Mouse (Mus musculus) liver, embryonic 13.5 days (tissue): ENCODE data around the gene Dot1l. TPM values are rescaled to one million over a fixed set of nuclear protein-coding genes. Genes with fewer than 3 reads are reported as not detected.
"Not testable (repeated sequence)": the region's sequence is repeated elsewhere in the genome, so short reads cannot be mapped to it uniquely, and the experiment has no call there.

ENCODE experiments used
- ATAC-seq: fragments of 200-750 bp; cut with Nextera tagmentation; 2 replicates; pipeline ENCODE4 v1.8.0; 2017; ENCODE audit warnings: low read depth, mild to moderate bottlenecking, moderate number of reproducible peaks, moderate library complexity
- DNase-seq: peaks from one replicate; pipeline ENCODE4 v3.0.0; 2022
- H3K27ac ChIP-seq: fragments of 300-500 bp; sonication (generic); 2 replicates; pipeline ENCODE4 v1.5.1; 2015; ENCODE audit warnings: moderate library complexity, mild to moderate bottlenecking, inconsistent platforms
- H3K27me3 ChIP-seq: fragments of 300-500 bp; sonication (generic); 2 replicates; pipeline ENCODE4 v1.6.1; 2015; ENCODE audit warnings: mild to moderate bottlenecking, inconsistent platforms
- H3K36me3 ChIP-seq: fragments of 300-500 bp; sonication (generic); 2 replicates; pipeline ENCODE4 v1.6.1; 2015; ENCODE audit warnings: mild to moderate bottlenecking, inconsistent platforms
- H3K4me1 ChIP-seq: fragments of 300-500 bp; sonication (generic); replicated peaks from 2 replicates; pipeline ENCODE4 v1.6.1; 2015; ENCODE audit warnings: inconsistent platforms
- H3K4me2 ChIP-seq: fragments of 300-500 bp; sonication (generic); 2 replicates; pipeline ENCODE4 v1.6.1; 2015; ENCODE audit warnings: inconsistent platforms, mild to moderate bottlenecking, moderate library complexity
- H3K4me3 ChIP-seq: fragments of 300-500 bp; sonication (generic); replicated peaks from 2 replicates; pipeline ENCODE4 v1.5.1; 2015; ENCODE audit warnings: mild to moderate bottlenecking, inconsistent platforms
- H3K9ac ChIP-seq: fragments of 300-500 bp; sonication (generic); 2 replicates; pipeline ENCODE4 v1.6.1; 2015; ENCODE audit warnings: mild to moderate bottlenecking, inconsistent platforms
- H3K9me3 ChIP-seq: fragments of 300-500 bp; sonication (generic); replicated peaks from 2 replicates; pipeline ENCODE4 v1.6.1; 2016; ENCODE audit warnings: inconsistent platforms
- WGBS: fragments of 180-500 bp; shearing (Covaris S2); methylation state at CpG from one replicate; pipeline ENCODE4 v1.1.7; 2015; ENCODE audit not compliant: insufficient replicate concordance; 5-methylcytosine and 5-hydroxymethylcytosine counted together
- polyA plus RNA-seq: library from polyadenylated mRNA; unstranded; fragments of >200 nt; fragmentation: Nextera tagmentation; extraction: Ambion mirVana; gene quantifications from 2 replicates; pipeline ENCODE4 v1.2.1, GENCODE M21; 2015

The Dot1l gene
- polyA plus RNA-seq, 1 experiment from 2014 or later: 7.4 TPM

DNA sequence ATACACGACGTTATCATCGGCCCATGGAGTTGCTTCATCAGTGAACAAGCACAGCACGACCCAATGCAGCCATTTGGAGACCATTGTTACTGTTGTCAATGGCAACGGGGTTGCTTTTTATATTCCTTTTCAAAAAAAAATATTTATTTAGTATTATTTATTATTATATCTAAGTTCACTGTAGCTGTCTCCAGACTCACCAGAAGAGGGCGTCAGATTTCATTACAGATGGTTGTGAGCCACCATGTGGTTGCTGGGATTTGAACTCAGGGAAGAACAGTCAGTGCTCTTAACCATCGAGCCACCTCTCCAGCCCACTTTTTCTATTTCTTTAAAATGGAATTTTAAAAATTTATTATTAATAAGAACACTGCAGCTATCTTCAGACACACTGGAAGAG, 59.8 kb downstream of the Dot1l start:
- no peak for DNase-seq
- H3K4me3 ChIP-seq: no peak overlapping the region
- peaks cover 29% of the 10 kb centered on the region for H3K4me1 ChIP-seq
- H3K36me3 ChIP-seq: no peaks in the 10 kb centered on the region
- H3K4me2 ChIP-seq: no peak overlapping the region
- WGBS: 57% methylated on average over 7 of the region's 7 CpGs
- H3K9me3 ChIP-seq: no peaks in the 10 kb centered on the region
- ATAC-seq: no peak
- no peak overlapping the region for H3K9ac ChIP-seq
- H3K27ac ChIP-seq: no peak overlapping the region
- H3K27me3 ChIP-seq: peaks cover 36% of the 10 kb centered on the region

DNA sequence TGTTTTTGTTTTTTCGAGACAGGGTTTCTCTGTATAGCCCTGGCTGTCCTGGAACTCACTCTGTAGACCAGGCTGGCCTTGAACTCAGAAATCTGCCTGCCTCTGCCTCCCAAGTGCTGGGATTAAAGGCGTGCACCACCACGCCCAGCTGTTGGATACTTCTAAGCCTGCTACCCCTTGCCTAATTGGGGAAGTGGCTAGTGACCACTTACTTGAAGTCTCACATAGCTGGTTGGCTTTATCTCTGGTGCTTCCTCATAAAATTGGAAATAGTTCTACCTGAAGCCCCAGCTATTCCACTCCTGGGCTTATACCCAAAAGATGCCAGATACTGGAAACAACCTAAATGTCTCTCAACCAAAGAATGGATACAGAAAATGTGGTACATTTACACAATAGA, 61.3 kb downstream of the Dot1l start:
- H3K4me2 ChIP-seq, ATAC-seq, H3K27ac ChIP-seq, H3K9ac ChIP-seq, DNase-seq, H3K9me3 ChIP-seq, H3K36me3 ChIP-seq, H3K4me3 ChIP-seq: not testable (repeated sequence)
- 49% methylated on average over 3 of the region's 3 CpGs for WGBS
- peaks cover 21% of the 10 kb centered on the region for H3K27me3 ChIP-seq
- H3K4me1 ChIP-seq: peaks cover 31% of the 10 kb centered on the region

DNA sequence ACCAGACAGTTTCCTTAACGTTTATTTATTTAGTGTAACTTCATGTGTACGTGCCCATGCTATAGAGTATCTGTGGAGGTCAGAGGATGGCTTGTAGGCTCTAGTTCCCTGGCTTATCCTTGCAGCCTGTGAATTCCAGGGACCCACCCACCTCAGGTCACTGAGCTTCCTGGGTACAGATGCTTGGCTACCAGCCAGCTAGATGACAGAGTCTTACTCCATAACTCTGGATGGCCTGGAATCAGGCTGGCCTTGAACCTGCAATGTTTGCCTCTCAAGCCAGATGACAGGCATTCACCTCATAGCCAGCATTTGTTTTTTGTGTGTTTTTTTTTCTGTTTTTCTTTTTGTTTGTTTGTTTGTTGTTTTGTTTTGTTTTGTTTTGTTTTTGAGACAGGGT, 62.2 kb downstream of the Dot1l start:
- Histone ChIP-seq H3K4me1 (peaks cover 33% of the 10 kb centered on the region), H3K27ac (peak overlapping the region; percentile 3; the same call in 1 of the 2 replicates), H3K4me2 (no peak overlapping the region), H3K4me3 (no peak overlapping the region), H3K9ac (no peak overlapping the region), H3K9me3 (no peaks in the 10 kb centered on the region), H3K36me3 (no peaks in the 10 kb centered on the region), H3K27me3 (peaks cover 12% of the 10 kb centered on the region)
- ATAC-seq: no peak
- 69% methylated on average over 2 of the region's 2 CpGs for WGBS
- no peak for DNase-seq

DNA sequence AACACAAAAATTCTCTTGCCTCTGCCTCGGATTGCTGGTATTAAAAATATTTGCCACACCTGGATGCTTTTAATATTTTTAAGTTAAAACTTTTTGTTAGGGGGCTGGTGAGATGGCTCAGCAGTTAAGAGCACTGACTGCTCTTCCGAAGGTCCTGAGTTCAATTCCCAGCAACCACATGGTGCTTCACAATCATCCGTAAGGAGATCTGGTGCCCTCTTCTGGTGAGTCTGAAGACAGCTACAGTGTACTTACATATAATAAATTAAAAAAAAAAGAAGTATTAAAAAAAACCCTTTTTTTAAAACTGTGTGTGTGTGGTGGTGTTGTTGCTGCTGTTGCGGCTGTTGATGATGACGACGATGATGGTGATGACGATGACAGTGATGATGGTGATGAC, 62.9 kb downstream of the Dot1l start:
- H3K27ac ChIP-seq: peak overlapping the region; percentile 94
- DNase-seq, H3K36me3 ChIP-seq, H3K4me3 ChIP-seq, ATAC-seq, H3K9me3 ChIP-seq, H3K27me3 ChIP-seq: not testable (repeated sequence)
- 81% methylated on average over 7 of the region's 7 CpGs for WGBS
- H3K9ac ChIP-seq: peak overlapping the region; percentile 54; the same call in 1 of the 2 replicates
- H3K4me2 ChIP-seq: peak overlapping the region; percentile 36; the same call in 1 of the 2 replicates
- peaks cover 40% of the 10 kb centered on the region for H3K4me1 ChIP-seq

DNA sequence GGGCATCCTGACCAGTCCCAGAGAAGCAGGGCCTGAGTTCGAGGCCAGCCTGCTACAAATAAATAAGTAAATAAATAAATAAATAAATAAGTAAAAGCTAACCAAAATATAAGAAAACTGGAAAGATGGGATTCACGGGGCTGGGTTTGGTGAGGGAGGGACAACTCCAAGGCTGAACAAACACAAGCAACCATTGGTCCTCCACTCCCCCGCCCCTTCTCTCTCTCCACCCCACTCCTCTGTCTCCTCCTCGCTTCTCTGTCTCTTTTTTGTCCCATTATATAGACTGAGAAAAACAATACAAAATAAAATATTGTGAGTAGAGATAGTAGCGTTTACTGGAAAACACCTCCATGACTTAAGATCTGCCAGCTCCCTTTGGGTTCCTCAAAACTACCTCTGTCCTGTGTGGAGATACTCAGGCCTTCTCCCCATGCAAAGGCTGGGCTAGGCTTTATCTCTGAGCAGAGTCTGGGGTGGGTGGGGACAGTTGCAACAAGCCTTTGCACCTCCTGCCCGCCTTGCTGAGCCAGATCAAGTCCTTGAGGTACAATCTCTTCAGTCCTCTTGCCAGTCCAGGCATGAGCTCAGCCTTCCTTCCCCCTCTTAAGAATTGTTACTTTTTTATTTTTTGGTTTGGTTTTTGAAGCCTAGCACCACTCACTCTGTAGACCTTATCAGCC, 63.7 kb downstream of the Dot1l start:
- DNase-seq: peak; percentile 85

DNA sequence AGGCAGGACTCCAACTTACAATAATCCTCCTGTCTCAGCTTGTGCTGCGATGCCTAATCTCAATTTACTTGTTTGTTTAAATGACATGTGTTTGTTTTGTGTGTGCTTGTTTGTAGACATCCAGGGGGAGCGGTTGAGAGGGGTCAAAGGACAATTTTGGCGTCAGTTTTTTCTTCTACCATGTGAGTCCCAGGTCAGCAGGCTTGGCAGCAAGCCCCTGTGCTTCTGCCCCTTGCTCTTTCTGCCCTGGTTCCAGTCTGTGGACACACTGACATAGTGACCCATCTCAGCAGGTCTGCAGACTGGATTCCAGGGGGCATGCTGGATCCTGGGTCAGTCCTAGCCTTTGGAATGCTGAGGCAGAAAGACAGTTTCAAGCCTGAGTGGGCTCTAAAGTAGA, 64.4 kb downstream of the Dot1l start:
- Histone ChIP-seq H3K4me1 (peaks cover 54% of the 10 kb centered on the region), H3K27ac (peak overlapping the region; percentile 94), H3K4me3 (no peak overlapping the region), H3K4me2 (peak overlapping the region; percentile 36), H3K9ac (peak overlapping the region; percentile 54), H3K27me3 (no peaks in the 10 kb centered on the region), H3K36me3 (no peaks in the 10 kb centered on the region), H3K9me3 (no peaks in the 10 kb centered on the region)
- WGBS: 52% methylated on average over 3 of the region's 3 CpGs
- DNase-seq (no peak), ATAC-seq (no peak)

More for the DNA sequence above, 63.7 kb downstream of the Dot1l start:
- no peaks in the 10 kb centered on the region for H3K36me3 ChIP-seq
- H3K27me3 ChIP-seq: no peaks in the 10 kb centered on the region
- 36% methylated on average over 6 of the region's 6 CpGs for WGBS
- H3K27ac ChIP-seq: peak overlapping the region; percentile 94
- H3K9ac ChIP-seq: peak overlapping the region; percentile 54
- H3K4me3 ChIP-seq: no peak overlapping the region; the same call in 1 of the 2 replicates
- ATAC-seq: peak; percentile 99
- H3K9me3 ChIP-seq: no peaks in the 10 kb centered on the region
- H3K4me2 ChIP-seq: peak overlapping the region; percentile 36
- peaks cover 48% of the 10 kb centered on the region for H3K4me1 ChIP-seq

DNA sequence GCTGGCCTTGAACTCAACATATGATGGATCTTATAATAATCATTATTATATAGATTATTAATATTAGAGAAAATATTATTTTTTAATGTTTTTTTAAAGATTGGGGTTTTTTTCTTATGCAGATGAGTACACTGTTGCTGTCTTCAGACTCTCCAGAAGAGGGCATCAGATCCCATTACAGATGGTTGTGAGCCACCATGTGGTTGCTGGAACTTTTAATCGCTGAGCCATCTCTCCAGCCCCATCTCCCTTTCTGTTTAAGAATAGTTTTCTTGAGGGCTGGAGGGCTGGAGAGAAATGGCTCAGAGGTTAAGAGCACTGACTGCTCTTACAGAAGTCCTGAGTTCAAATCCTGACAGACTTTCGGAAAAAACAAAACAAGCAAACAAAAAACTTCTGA, 67.0 kb downstream of the Dot1l start:
- H3K27ac ChIP-seq: peak overlapping the region; percentile 85
- peak overlapping the region; percentile 2; the same call in 1 of the 2 replicates for H3K4me2 ChIP-seq
- no peaks in the 10 kb centered on the region for H3K9me3 ChIP-seq
- WGBS: 46% methylated on average over 2 of the region's 2 CpGs
- H3K9ac ChIP-seq: peak overlapping the region; percentile 40
- ATAC-seq (no peak), DNase-seq (peak; percentile 42)
- peaks cover 67% of the 10 kb centered on the region for H3K4me1 ChIP-seq
- no peak overlapping the region for H3K4me3 ChIP-seq
- H3K27me3 ChIP-seq: no peaks in the 10 kb centered on the region
- H3K36me3 ChIP-seq: no peaks in the 10 kb centered on the region

DNA sequence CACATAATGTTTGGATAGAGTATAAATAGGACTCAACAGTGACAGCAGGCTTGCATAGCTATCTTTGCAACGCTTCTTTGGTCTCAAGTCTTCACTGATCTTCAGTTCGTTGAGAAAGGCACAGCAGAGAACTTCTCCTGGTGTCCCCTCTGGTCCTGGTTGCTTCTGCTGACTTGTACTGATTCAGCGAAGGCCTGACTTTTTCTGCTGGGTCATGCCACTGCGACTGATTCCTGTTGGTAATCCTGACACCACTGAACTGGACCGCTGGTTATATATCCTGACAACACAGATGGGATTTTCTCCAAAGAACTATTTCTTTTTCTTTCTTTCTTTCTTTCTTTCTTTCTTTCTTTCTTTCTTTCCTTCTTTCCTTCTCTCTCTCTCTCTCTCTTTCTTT, 67.5 kb downstream of the Dot1l start:
- peaks cover 2% of the 10 kb centered on the region for H3K36me3 ChIP-seq
- H3K9ac ChIP-seq: peak overlapping the region; percentile 40
- peak overlapping the region; percentile 2; the same call in 1 of the 2 replicates for H3K4me2 ChIP-seq
- peaks cover 68% of the 10 kb centered on the region for H3K4me1 ChIP-seq
- H3K9me3 ChIP-seq: no peaks in the 10 kb centered on the region
- DNase-seq (peak; percentile 55), ATAC-seq (no peak)
- 70% methylated on average over 5 of the region's 5 CpGs for WGBS
- no peaks in the 10 kb centered on the region for H3K27me3 ChIP-seq
- no peak overlapping the region for H3K4me3 ChIP-seq
- H3K27ac ChIP-seq: peak overlapping the region; percentile 85

DNA sequence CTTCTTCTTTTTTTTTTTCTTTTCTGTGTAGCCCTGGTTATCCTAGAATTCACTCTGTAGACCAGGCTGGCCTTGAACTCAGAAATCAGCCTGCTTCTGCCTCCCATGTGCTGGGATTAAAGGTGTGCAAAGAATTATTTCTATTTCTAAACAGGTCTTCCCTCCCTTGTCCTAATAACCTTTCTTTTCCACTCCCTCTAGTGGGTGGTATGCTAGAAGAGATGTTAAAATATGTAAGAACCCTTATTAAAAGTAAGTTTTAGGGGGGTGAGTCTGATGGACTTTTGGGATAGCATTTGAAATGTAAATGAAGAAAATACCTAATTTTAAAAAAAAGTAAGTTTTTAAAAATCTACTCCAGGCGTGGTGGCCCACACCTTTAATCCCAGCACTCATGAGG, 68.3 kb downstream of the Dot1l start:
- no peak overlapping the region for H3K4me2 ChIP-seq
- no peak overlapping the region for H3K4me3 ChIP-seq
- H3K9me3 ChIP-seq: no peaks in the 10 kb centered on the region
- ATAC-seq (no peak), DNase-seq (no peak)
- 57% methylated on average over 1 of the region's 1 CpGs for WGBS
- H3K27ac ChIP-seq: peak overlapping the region; percentile 87
- H3K36me3 ChIP-seq: peaks cover 9% of the 10 kb centered on the region
- H3K27me3 ChIP-seq: no peaks in the 10 kb centered on the region
- H3K4me1 ChIP-seq: peaks cover 69% of the 10 kb centered on the region
- H3K9ac ChIP-seq: 0 out of 2 replicates have a peak overlapping the region, but pooled peaks have one; percentile 49

DNA sequence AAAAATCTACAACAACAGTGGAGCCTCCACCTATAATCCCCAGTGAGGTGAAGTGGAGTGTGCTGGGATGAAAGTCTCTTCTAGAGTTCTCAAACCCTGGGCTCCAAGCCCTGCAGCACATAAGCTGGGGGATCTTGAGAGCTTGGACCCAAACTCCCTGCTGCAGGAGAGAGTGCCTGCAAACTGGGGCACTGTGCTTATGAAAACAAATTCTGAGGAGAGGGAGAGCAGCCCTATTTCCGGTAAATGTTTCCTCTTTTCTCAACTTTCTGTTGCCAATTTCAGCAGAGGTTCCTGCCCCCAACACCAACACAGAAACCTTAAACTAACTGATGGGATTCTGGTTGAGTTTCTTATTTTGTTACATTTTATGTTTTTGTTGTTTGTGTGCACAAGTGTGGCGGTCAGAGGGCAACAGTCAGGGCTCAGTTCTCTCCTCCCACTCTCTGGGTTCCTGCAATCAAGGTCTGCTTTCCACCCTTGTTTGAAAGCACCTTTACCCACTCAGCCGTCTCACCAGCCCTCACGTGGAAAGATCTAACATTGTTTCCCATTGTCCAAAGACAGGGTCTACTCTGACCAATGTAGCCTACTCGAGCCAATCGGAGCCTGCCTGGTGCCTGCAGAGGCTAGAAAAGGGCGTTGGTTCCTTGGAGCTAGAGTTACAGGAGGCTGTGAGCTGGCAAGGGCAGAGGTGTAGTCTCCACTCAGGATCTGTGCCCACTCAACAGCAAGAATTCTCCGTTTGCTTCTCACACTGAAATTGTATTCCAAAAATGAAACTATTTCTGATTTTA, 69.0 kb downstream of the Dot1l start:
- ATAC-seq (no peak), DNase-seq (no peak)
- WGBS: 45% methylated on average over 8 of the region's 8 CpGs
- peaks cover 66% of the 10 kb centered on the region for H3K4me1 ChIP-seq
- no peaks in the 10 kb centered on the region for H3K27me3 ChIP-seq
- peaks cover 15% of the 10 kb centered on the region for H3K36me3 ChIP-seq
- peak overlapping the region; percentile 87 for H3K27ac ChIP-seq
- peak overlapping the region; percentile 29 for H3K4me2 ChIP-seq
- no peak overlapping the region for H3K4me3 ChIP-seq
- H3K9ac ChIP-seq: peak overlapping the region; percentile 49
- no peaks in the 10 kb centered on the region for H3K9me3 ChIP-seq

DNA sequence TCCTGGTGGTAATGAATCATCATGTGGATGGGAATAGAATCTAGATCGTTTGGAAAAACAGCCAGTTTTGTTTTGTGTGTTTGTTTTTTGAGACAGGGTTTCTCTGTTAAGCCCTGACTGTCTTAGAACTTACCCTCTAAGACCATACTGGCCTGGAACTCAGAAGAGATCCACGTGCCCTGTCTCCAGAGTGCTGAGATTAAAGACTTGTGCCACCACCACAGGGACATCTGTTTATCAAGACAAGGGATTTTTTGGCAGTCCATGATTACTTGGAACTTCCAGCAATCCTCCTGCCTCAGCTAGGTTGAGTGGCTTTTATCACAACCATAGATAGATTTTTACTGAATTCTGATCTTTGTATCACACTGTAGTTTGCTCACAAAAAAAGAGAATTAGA, 69.8 kb downstream of the Dot1l start:
- WGBS: 40% methylated on average over 2 of the region's 2 CpGs

More for the DNA sequence above, 69.8 kb downstream of the Dot1l start:
- Histone ChIP-seq H3K4me1 (peaks cover 66% of the 10 kb centered on the region), H3K9me3 (no peaks in the 10 kb centered on the region), H3K36me3 (peaks cover 23% of the 10 kb centered on the region), H3K27me3 (no peaks in the 10 kb centered on the region), H3K27ac (peak overlapping the region; percentile 87), H3K4me2 (peak overlapping the region; percentile 29), H3K9ac (peak overlapping the region; percentile 44; the same call in 1 of the 2 replicates), H3K4me3 (no peak overlapping the region)
- DNase-seq (no peak), ATAC-seq (no peak)
